Mouse (Mus musculus): ENCODE results near the gene Zmynd15.
"Not testable (repeated sequence)": the region's sequence is repeated elsewhere in the genome, so short reads cannot be mapped to it uniquely, and the experiment has no call there.

The Zmynd15 gene

GRCm38 (mm10) chr11:70447373-70447772 is 11.9 kb upstream of the Zmynd15 start:
- DNase-seq (ENCODE audit: low spot score in 2 of 2), result no peak

- peak in 1 of 2 experiments; percentile 50 for DNase-seq (ENCODE audit: low spot score in 2 of 2)
Observed at GRCm38 (mm10) chr11:70450926-70451325, 8.3 kb upstream of the Zmynd15 start.

GRCm38 (mm10) chr11:70451797-70452498 is 7.3 kb upstream of the Zmynd15 start, which contains the start of gene Med11:
Med11 (plus strand) TSS chr11:70451919.
- DNase-seq (ENCODE audit: low spot score in 2 of 2), result peak; percentile 92 to 96

GRCm38 (mm10) chr11:70453261-70454044 is 5.8 kb upstream of the Zmynd15 start:
- peak in 1 of 2 experiments; percentile 57 for DNase-seq (ENCODE audit: low spot score in 2 of 2)

GRCm38 (mm10) chr11:70459601-70460101 is 418 bp downstream of the Zmynd15 start, which contains the start of gene Cxcl16:
Cxcl16 (minus strand) TSS chr11:70459984.
- DNase-seq (ENCODE audit: low spot score in 2 of 2), result peak in 1 of 2 experiments; percentile 66

GRCm38 (mm10) chr11:70463970-70464369 is 4.7 kb downstream of the Zmynd15 start:
- no peak for DNase-seq (ENCODE audit: low spot score in 2 of 2)

- DNase-seq (ENCODE audit: low spot score in 2 of 2), result no peak
Observed at GRCm38 (mm10) chr11:70465211-70465610, 6.0 kb downstream of the Zmynd15 start.

- DNase-seq (ENCODE audit: low spot score in 2 of 2), result no peak
Observed at GRCm38 (mm10) chr11:70465824-70466223, 6.6 kb downstream of the Zmynd15 start.

- no peak for DNase-seq (ENCODE audit: low spot score in 2 of 2)
Observed at GRCm38 (mm10) chr11:70467902-70468619, 8.8 kb downstream of the Zmynd15 start.

- no peak for DNase-seq (ENCODE audit: low spot score in 2 of 2)
Observed at GRCm38 (mm10) chr11:70469764-70470163, 10.5 kb downstream of the Zmynd15 start.

- DNase-seq (ENCODE audit: low spot score in 2 of 2), result no peak
Observed at GRCm38 (mm10) chr11:70472716-70473115, 13.5 kb downstream of the Zmynd15 start.

- not testable (repeated sequence) for DNase-seq (ENCODE audit: low spot score in 2 of 2)
Observed at GRCm38 (mm10) chr11:70473291-70473690, 14.1 kb downstream of the Zmynd15 start.

GRCm38 (mm10) chr11:70474872-70475534 is 15.8 kb downstream of the Zmynd15 start:
- no peak for DNase-seq (ENCODE audit: low spot score in 2 of 2)

- DNase-seq (ENCODE audit: low spot score in 2 of 2), result no peak
Observed at GRCm38 (mm10) chr11:70485498-70485897, 26.3 kb downstream of the Zmynd15 start.

- DNase-seq (ENCODE audit: low spot score in 2 of 2), result no peak
Observed at GRCm38 (mm10) chr11:70487816-70488215, 28.6 kb downstream of the Zmynd15 start.

GRCm38 (mm10) chr11:70489138-70489537 is 29.9 kb downstream of the Zmynd15 start:
- DNase-seq (ENCODE audit: low spot score in 2 of 2), result no peak

GRCm38 (mm10) chr11:70489684-70490083 is 30.5 kb downstream of the Zmynd15 start:
- DNase-seq (ENCODE audit: low spot score in 2 of 2), result no peak

- DNase-seq (ENCODE audit: low spot score in 2 of 2), result no peak
Observed at GRCm38 (mm10) chr11:70499566-70500475, 40.6 kb downstream of the Zmynd15 start.

GRCm38 (mm10) chr11:70500476-70500812 is 41.2 kb downstream of the Zmynd15 start:
- no peak for DNase-seq (ENCODE audit: low spot score in 2 of 2)

- no peak for DNase-seq (ENCODE audit: low spot score in 2 of 2)
Observed at GRCm38 (mm10) chr11:70502018-70502417, 42.8 kb downstream of the Zmynd15 start.

Data from spleen, postnatal 4 days (tissue).